Mouse (Mus musculus) hindbrain, postnatal 0 days (tissue): ENCODE results near the gene Synpo2. TPM values are rescaled to one million over a fixed set of nuclear protein-coding genes. Genes with fewer than 3 reads are reported as not detected.

Experiments
- ATAC-seq: fragments of 200-750 bp; cut with Nextera tagmentation; 2 replicates; pipeline ENCODE4 v1.8.0; 2017; ENCODE audit warnings: mild to moderate bottlenecking, moderate TSS enrichment, moderate library complexity
- DNase-seq: peaks from one replicate; pipeline ENCODE4 v3.0.0-alpha.2; 2015; ENCODE audit warnings: low spot score
- H3K27ac ChIP-seq: fragments of 300-500 bp; sonication (generic); 2 replicates; pipeline ENCODE4 v1.5.1; 2014; ENCODE audit warnings: mild to moderate bottlenecking
- H3K27me3 ChIP-seq: fragments of 300-500 bp; sonication (generic); 2 replicates; pipeline ENCODE4 v1.6.1; 2014; ENCODE audit warnings: low read length, mixed read lengths; ENCODE audit not compliant: insufficient read depth
- H3K36me3 ChIP-seq: fragments of 300-500 bp; sonication (generic); 2 replicates; pipeline ENCODE4 v1.6.1; 2014; ENCODE audit warnings: low read length, mixed read lengths; ENCODE audit not compliant: insufficient read depth
- H3K4me1 ChIP-seq: fragments of 300-500 bp; sonication (generic); 2 replicates; pipeline ENCODE4 v1.6.1; 2014; ENCODE audit warnings: antibody characterized with exemption, low read length, mixed read lengths; ENCODE audit not compliant: insufficient read depth
- H3K4me2 ChIP-seq: fragments of 300-500 bp; sonication (generic); 2 replicates; pipeline ENCODE4 v1.6.1; 2014; ENCODE audit warnings: low read depth, mild to moderate bottlenecking, low read length, moderate library complexity, mixed read lengths
- H3K4me3 ChIP-seq: fragments of 300-500 bp; sonication (generic); 2 replicates; pipeline ENCODE4 v1.5.1; 2014; ENCODE audit warnings: low read length
- H3K9ac ChIP-seq: fragments of 300-500 bp; sonication (generic); replicated peaks from 2 replicates; pipeline ENCODE4 v1.6.1; 2014; ENCODE audit warnings: mild to moderate bottlenecking, low read length, moderate library complexity, mixed read lengths
- H3K9me3 ChIP-seq: fragments of 300-500 bp; sonication (generic); 2 replicates; pipeline ENCODE4 v1.6.1; 2016; ENCODE audit warnings: low read length, mixed read lengths
- CTCF ChIP-seq: IDR thresholded peaks from 2 replicates; pipeline ENCODE4 v1.5.1; 2016; ENCODE audit warnings: antibody characterized with exemption, control low read depth, low read depth
- WGBS: fragments of 180-500 bp; shearing (Covaris S2); extraction: QIAGEN DNeasy Blood & Tissue Kit; methylation state at CpG from one replicate; pipeline ENCODE4 v1.1.7; 2014; 5-methylcytosine and 5-hydroxymethylcytosine counted together
- polyA plus RNA-seq: library from polyadenylated mRNA; unstranded; fragments of >200 nt; fragmentation: Nextera tagmentation; extraction: Ambion mirVana; gene quantifications from 2 replicates; pipeline ENCODE4 v1.2.1, GENCODE M21; 2015
- total RNA-seq: library from RNA; depleted of rRNA; stranded (reverse); fragments of >200 nt; gene quantifications from 2 replicates; pipeline ENCODE4 v1.2.3, GENCODE M21; 2014

The Synpo2 gene
- total and polyA plus RNA-seq, 2 experiments from 2014 or later: 1.2 TPM

GRCm38 (mm10) chr3:123088284-123088683, 147.7 kb downstream of the Synpo2 start:
- TF ChIP-seq CTCF: no peak
- Histone ChIP-seq H3K4me3 (no peak overlapping the region), H3K4me2 (no peak overlapping the region), H3K9me3 (no peaks in the 10 kb centered on the region), H3K36me3 (no peaks in the 10 kb centered on the region), H3K4me1 (0 out of 2 replicates have a peak, but pooled peaks cover 6% of the 10 kb centered on the region), H3K9ac (no peak overlapping the region), H3K27me3 (no peaks in the 10 kb centered on the region), H3K27ac (no peak overlapping the region)
- ATAC-seq (no peak), DNase-seq (no peak)
- 91% methylated on average over 5 of the region's 5 CpGs for WGBS

GRCm38 (mm10) chr3:123085871-123086501, 150.0 kb downstream of the Synpo2 start:
- DNase-seq: peak; percentile 10
- H3K27me3 ChIP-seq: no peaks in the 10 kb centered on the region
- no peak overlapping the region for H3K9ac ChIP-seq
- no peaks in the 10 kb centered on the region for H3K4me1 ChIP-seq
- H3K27ac ChIP-seq: no peak overlapping the region
- no peaks in the 10 kb centered on the region for H3K9me3 ChIP-seq
- TF ChIP-seq CTCF: no peak
- WGBS: 71% methylated on average over 16 of the region's 16 CpGs
- no peaks in the 10 kb centered on the region for H3K36me3 ChIP-seq
- ATAC-seq: no peak
- no peak overlapping the region for H3K4me2 ChIP-seq
- no peak overlapping the region for H3K4me3 ChIP-seq

- Histone ChIP-seq H3K4me2 (no peak overlapping the region), H3K27ac (no peak overlapping the region), H3K9ac (no peak overlapping the region), H3K27me3 (no peaks in the 10 kb centered on the region), H3K4me3 (no peak overlapping the region), H3K4me1 (no peaks in the 10 kb centered on the region; the same call in 1 of the 2 replicates), H3K36me3 (no peaks in the 10 kb centered on the region), H3K9me3 (no peaks in the 10 kb centered on the region)
- WGBS: 87% methylated on average over 3 of the region's 3 CpGs
- ATAC-seq: no peak
- TF ChIP-seq CTCF: no peak
- DNase-seq: no peak
Measured at GRCm38 (mm10) chr3:123081665-123082064, 154.3 kb downstream of the Synpo2 start.

- no peaks in the 10 kb centered on the region for H3K36me3 ChIP-seq
- TF ChIP-seq CTCF: no peak
- no peak for DNase-seq
Measured at GRCm38 (mm10) chr3:123080943-123081342, 155.0 kb downstream of the Synpo2 start.

DNA sequence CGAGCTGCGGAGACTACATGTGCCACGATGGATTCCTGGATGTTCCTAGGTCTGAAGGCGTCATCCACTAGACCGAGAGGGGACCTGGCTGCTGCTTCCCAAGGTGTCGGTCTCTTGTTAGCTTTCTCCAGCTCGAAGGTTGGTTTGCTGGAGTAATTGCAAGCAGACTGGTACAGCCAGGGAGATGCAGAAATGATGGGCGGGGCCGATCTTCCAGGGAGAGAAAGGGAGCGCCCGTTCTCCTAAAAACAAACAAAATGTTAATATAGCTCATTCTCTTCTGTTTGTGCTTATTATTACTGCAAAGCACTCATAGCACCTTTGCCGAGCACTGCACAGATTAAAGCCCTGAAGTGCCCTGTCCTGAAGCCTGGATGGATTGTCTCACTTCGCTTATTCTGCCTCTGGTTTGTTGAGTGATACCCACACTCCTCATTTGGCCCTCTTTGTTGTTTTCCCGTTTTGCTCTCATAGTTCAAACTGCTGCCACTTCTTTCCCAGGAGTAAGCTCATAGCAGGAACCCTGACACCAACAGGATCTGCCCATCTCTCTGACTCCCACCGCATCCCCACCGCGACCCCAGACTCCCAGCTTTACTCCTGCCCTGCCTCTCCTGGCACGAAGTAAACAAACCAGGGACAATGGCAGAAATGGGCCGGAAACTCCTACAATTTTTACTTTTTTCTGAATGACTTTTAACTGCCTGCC, 155.8 kb downstream of the Synpo2 start:
- Histone ChIP-seq H3K4me2 (no peak overlapping the region), H3K27me3 (no peaks in the 10 kb centered on the region), H3K27ac (no peak overlapping the region), H3K4me3 (no peak overlapping the region), H3K4me1 (no peaks in the 10 kb centered on the region; the same call in 1 of the 2 replicates), H3K36me3 (no peaks in the 10 kb centered on the region), H3K9me3 (no peaks in the 10 kb centered on the region), H3K9ac (no peak overlapping the region)
- no peak for TF ChIP-seq CTCF
- ATAC-seq: no peak
- no peak for DNase-seq
- WGBS: 73% methylated on average over 19 of the region's 19 CpGs

More at GRCm38 (mm10) chr3:123080943-123081342, 155.0 kb downstream of the Synpo2 start:
- H3K9ac ChIP-seq: no peak overlapping the region
- H3K27ac ChIP-seq: no peak overlapping the region
- H3K27me3 ChIP-seq: no peaks in the 10 kb centered on the region
- H3K4me2 ChIP-seq: no peak overlapping the region
- H3K4me1 ChIP-seq: no peaks in the 10 kb centered on the region; the same call in 1 of the 2 replicates
- ATAC-seq: no peak
- H3K9me3 ChIP-seq: no peaks in the 10 kb centered on the region
- H3K4me3 ChIP-seq: no peak overlapping the region
- 44% methylated on average over 7 of the region's 7 CpGs for WGBS

DNA sequence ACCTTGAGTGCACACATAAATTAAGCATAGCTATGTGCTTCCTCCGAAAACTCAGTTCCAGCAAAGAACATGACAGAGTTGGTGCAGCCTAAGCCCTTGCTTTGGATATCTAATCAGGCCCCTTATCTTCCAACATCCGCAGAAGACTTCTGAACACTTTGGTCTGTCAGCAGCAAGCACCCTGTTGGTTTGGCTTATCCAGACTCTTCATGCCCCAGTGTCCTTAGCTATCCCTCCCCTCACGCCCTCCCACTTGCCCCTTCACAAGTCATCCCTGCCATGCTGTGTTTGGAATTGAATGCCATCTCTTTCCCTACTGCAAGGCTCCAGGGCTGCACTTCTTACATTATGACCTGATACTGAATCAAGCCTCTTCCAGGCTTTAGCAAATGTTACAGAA, 160.2 kb downstream of the Synpo2 start:
- H3K27me3 ChIP-seq: no peaks in the 10 kb centered on the region
- no peak overlapping the region for H3K27ac ChIP-seq
- H3K36me3 ChIP-seq: no peaks in the 10 kb centered on the region
- no peak overlapping the region for H3K9ac ChIP-seq
- no peaks in the 10 kb centered on the region for H3K9me3 ChIP-seq
- H3K4me2 ChIP-seq: no peak overlapping the region
- no peak for DNase-seq
- H3K4me3 ChIP-seq: no peak overlapping the region
- no peaks in the 10 kb centered on the region; the same call in 1 of the 2 replicates for H3K4me1 ChIP-seq
- 84% methylated on average over 3 of the region's 3 CpGs for WGBS
- no peak for TF ChIP-seq CTCF
- ATAC-seq: no peak

DNA sequence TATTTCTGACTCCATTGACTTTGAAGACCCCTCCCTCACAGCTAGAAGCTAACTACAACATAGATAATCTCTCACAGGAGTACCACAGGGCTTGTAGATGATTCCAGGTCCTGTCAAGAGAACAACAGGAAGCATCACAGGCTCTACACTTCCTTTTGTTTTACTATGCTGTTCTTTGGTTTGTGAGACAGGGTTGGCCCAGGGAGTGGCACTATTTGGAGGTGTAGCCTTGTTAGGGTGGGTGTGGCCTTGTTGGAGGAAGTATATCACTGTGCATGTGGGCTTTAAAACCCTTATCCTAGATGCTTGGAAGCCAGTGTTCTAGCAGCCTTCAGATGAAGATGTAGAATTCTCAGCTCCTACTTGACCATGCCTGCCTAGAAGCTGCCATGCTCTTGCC, 160.9 kb downstream of the Synpo2 start:
- ATAC-seq: no peak
- no peak overlapping the region for H3K4me2 ChIP-seq
- H3K9ac ChIP-seq: no peak overlapping the region
- no peaks in the 10 kb centered on the region for H3K27me3 ChIP-seq
- no peaks in the 10 kb centered on the region for H3K4me1 ChIP-seq
- no peaks in the 10 kb centered on the region for H3K36me3 ChIP-seq
- H3K27ac ChIP-seq: no peak overlapping the region
- DNase-seq: no peak
- TF ChIP-seq CTCF: no peak
- H3K9me3 ChIP-seq: no peaks in the 10 kb centered on the region
- no peak overlapping the region for H3K4me3 ChIP-seq
